Mouse (Mus musculus): ENCODE results near the gene Krt19. TPM values are rescaled to one million over a fixed set of nuclear protein-coding genes. Genes with fewer than 3 reads are reported as not detected.
A peak's percentile ranks its signal among the peaks of the same experiment; 100 is the strongest.

Krt19 gene
- polyA plus RNA-seq (2012; rRNA removed), result 181 and 213 TPM in 2 replicates

GRCm38 (mm10) chr11:100148615-100149330 is at the start of gene Krt19:
Gene Krt19 (minus strand): TSS chr11:100148665.
- DNase-seq (ENCODE audit: low read depth), result no peak

- DNase-seq (ENCODE audit: low read depth), result no peak
Measured at GRCm38 (mm10) chr11:100192992-100193391, 44.5 kb upstream of the Krt19 start, which contains the start of gene Krt9. Gene Krt9 (minus strand): TSS chr11:100193246.

- DNase-seq (ENCODE audit: low read depth), result no peak
Measured at GRCm38 (mm10) chr11:100191820-100192219, 43.4 kb upstream of the Krt19 start.

GRCm38 (mm10) chr11:100186736-100187135 is 38.3 kb upstream of the Krt19 start:
- no peak for DNase-seq (ENCODE audit: low read depth)

- DNase-seq (ENCODE audit: low read depth), result no peak
Measured at GRCm38 (mm10) chr11:100181725-100182124, 33.3 kb upstream of the Krt19 start.

GRCm38 (mm10) chr11:100179260-100179659 is 30.8 kb upstream of the Krt19 start:
- DNase-seq (ENCODE audit: low read depth), result no peak

- no peak for DNase-seq (ENCODE audit: low read depth)
Measured at GRCm38 (mm10) chr11:100178307-100178706, 29.8 kb upstream of the Krt19 start.

GRCm38 (mm10) chr11:100176791-100177190 is 28.3 kb upstream of the Krt19 start:
- DNase-seq (ENCODE audit: low read depth), result peak; percentile 60

GRCm38 (mm10) chr11:100168765-100169762 is 20.6 kb upstream of the Krt19 start:
- DNase-seq (ENCODE audit: low read depth), result no peak

GRCm38 (mm10) chr11:100168071-100168470 is 19.6 kb upstream of the Krt19 start:
- DNase-seq (ENCODE audit: low read depth), result no peak

GRCm38 (mm10) chr11:100164392-100164791 is 15.9 kb upstream of the Krt19 start:
- DNase-seq (ENCODE audit: low read depth), result no peak

- DNase-seq (ENCODE audit: low read depth), result no peak
Measured at GRCm38 (mm10) chr11:100157908-100158477, 9.5 kb upstream of the Krt19 start.

GRCm38 (mm10) chr11:100157331-100157730 is 8.9 kb upstream of the Krt19 start:
- no peak for DNase-seq (ENCODE audit: low read depth)

GRCm38 (mm10) chr11:100155497-100156255 is 7.2 kb upstream of the Krt19 start:
- DNase-seq (ENCODE audit: low read depth), result no peak

GRCm38 (mm10) chr11:100147566-100148353 is 705 bp downstream of the Krt19 start:
- DNase-seq (ENCODE audit: low read depth), result no peak

GRCm38 (mm10) chr11:100145858-100146560 is 2.5 kb downstream of the Krt19 start:
- no peak for DNase-seq (ENCODE audit: low read depth)

GRCm38 (mm10) chr11:100145104-100145503 is 3.4 kb downstream of the Krt19 start:
- no peak for DNase-seq (ENCODE audit: low read depth)

GRCm38 (mm10) chr11:100140966-100141365 is 7.5 kb downstream of the Krt19 start:
- no peak for DNase-seq (ENCODE audit: low read depth)

GRCm38 (mm10) chr11:100139391-100139790 is 9.1 kb downstream of the Krt19 start:
- no peak for DNase-seq (ENCODE audit: low read depth)

GRCm38 (mm10) chr11:100138809-100139208 is 9.7 kb downstream of the Krt19 start:
- DNase-seq (ENCODE audit: low read depth), result no peak

Measured in gonadal fat pad, adult 2 months (tissue).